Mouse (Mus musculus): Measurements from ENCODE around the gene Acap3.
A peak's percentile ranks its signal among the peaks of the same experiment; 100 is the strongest.

GRCm38 (mm10) chr4:155904318-155905102 lies 12.9 kb downstream of the Acap3 start:
- TF ChIP-seq CTCF (IDR thresholded peaks at IDR 0.05; ENCODE audit: low read depth, low read length) = peak; percentile 60
- no peak for TF ChIP-seq POLR2A (IDR thresholded peaks at IDR 0.05; ENCODE audit: insufficient read depth, low read length)
- no peak for TF ChIP-seq EP300 (IDR thresholded peaks at IDR 0.05; ENCODE audit: insufficient read depth, low read depth, low read length)
